Mouse (Mus musculus) right cerebral cortex, adult 2 months (tissue): ENCODE results near the gene Med27.

Source experiments
- DNase-seq, 2 experiments: peaks; one replicate each; pipeline ENCODE4 v3.0.0; 2021 to 2022; ENCODE audit warnings: low spot score in 2 of 2

The Med27 gene

DNA sequence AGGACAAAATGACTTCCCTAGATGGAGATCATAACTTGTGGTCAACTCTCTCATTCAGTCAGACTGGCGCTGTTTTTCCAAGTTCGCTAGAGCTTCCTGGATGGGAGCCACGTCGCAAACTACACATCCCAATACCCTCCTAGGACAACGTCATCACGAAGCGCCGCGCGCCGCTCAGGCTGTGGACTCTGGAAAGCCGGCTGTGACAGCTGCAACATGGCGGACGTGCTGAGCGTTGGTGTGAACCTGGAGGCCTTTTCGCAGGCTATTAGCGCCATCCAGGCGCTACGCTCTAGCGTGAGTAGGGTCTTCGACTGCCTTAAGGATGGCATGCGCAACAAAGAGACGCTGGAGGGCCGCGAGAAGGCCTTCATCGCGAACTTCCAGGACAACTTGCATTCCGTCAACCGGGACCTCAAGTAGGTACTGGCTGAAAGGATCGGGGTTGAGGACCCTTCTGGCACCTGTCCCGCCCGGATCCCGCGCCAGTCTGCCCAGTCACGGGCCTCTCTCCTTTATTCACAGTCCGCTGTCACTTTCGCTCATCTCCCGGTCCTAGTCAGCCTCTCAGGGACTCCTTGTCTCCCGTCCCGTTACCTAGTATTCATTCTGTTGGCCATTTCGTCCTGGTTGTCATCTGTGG, at the start of gene Med27:
Med27 (plus strand) TSS at position 191 of the 643 bp plus-strand sequence.
- DNase-seq, result peak; percentile 99 to 100

DNA sequence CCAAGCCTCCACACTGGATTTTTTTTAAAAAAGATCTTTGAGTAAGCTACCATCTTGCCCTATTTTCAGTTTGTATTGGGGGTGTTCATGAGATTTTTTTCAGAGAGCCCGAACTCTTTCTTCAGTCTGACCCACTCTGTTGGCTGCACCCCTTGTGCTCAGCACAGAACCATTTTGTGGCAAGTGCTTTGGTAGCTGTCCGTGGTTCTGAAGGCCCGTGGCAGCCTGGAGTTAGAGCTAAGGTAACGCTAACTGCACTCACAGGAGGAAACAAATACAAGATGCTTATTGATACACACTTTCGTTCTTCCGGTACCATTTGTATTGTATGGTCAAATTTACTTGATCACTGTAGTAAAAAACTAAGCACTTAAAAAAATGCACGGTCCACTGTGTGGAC, 36.7 kb upstream of the Med27 start:
- no peak for DNase-seq

DNA sequence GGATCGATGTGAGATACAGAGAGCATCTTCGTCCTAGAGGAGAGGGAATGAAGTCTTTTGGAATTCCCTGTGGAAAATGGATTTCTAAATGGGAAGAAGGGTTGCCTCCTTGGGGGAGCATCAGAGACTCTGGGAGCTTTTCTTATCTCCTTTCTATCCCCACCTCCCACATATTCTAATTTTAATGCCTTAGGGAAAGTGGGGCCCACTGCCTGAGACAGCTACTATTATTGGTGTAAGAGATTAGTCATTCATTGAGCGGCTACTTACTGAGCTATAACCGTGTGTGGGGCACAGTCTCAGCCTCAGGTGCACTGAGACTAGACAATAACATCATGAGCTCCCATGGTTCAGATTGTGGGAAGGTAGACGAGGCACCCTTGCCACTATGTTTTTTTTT, 34.6 kb upstream of the Med27 start:
- peak in 1 of 2 experiments; percentile 24 for DNase-seq

DNA sequence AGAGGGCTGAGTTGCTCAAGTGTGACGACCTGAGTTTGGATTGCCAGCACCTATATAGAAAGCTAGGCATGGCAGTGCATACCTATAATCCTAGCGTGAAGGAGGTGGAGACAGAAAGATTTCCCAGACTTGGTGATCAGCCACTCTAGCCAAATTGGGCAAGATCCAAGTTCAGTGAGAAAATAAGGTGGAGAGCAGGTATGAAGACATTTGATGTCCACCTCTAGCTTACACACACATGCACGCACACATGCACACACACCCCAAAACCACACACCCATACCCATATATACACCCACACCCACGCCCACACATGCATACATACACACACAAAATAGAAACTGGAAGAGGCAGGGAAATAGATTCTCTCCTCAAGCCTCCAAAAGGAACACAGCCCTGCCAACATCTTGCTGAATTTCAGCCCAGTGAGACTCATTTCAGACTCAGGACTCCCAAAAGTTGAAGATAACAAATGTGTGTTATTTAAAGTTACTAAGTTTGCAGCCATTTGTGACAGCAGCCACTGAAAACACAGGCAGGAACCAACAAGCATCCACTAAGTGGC, 28.6 kb upstream of the Med27 start:
- DNase-seq, result peak in 1 of 2 experiments; percentile 25

DNA sequence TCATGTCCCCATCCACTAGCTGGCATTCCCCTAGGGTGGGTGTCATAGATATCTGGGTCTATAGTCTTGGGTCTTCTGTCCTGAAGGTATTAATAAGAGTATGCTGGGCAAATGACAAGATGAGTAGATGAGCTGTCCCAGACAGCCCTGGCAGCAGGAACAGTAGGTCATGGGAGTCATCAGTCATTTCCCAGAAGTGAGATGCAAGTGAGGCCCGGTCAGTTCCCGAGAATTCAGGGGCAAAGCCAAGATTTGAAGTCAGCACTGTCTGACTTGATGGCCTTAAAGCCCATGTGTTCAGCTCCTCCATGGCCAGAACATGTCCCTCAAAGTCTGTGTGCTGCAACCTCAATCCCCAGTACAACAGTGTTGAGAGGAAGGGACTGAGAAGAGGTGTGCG, 28.0 kb upstream of the Med27 start:
- DNase-seq, result no peak

DNA sequence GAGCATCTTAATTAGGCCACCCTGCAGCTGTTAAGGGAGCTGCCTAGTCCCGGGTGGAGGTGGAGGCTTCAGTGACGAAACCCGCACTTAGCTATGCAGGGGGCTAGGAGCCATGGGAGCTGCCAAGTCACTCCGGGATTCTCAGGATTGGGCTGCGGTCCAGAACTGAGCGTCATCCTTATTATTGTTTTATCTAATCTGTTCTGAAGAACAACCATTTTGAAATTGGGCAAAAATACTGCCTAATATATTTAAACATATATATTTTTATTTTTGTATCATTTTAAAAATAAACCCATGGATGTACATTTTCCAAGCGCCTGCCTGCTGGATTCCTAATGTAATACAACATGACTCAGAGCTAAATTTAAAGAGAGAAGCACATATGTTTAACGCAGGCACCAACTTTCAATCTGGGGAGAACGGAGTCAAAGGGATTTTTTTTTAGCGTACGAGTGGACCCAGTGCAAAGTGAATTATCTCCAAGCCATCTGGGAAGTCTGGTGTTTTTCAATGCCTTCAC, 26.3 kb upstream of the Med27 start:
- peak; percentile 60 to 74 for DNase-seq

DNA sequence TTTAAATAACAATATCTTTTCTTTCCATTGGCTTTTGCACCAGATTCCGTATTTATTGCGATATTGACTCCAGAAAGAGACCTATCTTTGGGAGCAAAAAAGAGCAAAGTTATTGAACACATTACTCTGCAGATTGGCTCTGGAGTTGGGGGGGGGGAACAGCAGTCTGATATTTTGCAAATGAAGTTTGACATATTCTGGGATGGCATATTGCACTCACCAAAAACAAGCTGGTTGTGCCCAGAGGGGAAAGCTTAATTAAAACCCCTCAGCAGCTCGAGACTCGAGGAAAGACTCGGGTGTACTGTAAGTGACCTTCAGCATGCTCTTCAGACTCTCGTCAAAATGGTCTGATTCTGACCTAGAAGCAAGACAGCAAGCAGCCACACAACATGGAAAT, 25.8 kb upstream of the Med27 start:
- DNase-seq, result no peak

DNA sequence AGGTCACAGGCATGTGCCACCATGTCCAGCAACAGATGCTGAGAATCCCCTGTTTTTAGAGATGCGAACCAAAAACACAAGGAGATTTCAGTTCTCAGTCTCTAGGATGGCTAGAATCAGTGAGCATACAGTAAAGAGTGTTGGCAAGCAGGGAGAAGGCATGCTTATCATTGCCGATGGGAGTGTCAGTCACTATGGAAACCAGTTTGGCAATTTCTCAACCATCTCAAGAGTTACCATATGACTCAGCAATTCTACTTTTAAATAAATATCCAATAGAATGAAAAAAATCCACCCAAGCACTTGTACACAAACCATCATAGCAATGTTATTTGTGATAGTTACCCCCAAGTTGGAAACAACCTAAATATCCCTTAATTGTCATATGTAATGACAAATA, 22.2 kb upstream of the Med27 start:
- no peak for DNase-seq

DNA sequence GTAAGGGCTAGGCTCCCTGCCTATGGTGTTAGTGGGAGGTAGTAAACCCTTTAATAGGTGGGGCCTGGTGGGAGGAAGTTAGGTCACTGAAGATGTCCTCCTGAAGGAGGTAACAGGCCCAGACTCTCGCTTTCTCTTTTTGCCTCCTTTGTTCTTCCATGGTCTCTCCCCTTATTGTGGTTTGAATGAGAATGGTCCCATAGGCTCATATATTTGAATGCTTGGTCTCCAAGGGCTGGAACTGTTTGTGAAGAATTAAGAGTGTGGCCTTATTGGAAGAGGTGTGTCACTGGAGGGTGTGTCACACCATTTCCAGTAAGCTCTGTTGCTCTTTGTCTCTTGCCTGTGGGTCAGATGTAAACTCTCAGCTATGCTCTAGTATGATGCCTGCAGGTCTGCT, 16.1 kb upstream of the Med27 start:
- DNase-seq, result no peak

DNA sequence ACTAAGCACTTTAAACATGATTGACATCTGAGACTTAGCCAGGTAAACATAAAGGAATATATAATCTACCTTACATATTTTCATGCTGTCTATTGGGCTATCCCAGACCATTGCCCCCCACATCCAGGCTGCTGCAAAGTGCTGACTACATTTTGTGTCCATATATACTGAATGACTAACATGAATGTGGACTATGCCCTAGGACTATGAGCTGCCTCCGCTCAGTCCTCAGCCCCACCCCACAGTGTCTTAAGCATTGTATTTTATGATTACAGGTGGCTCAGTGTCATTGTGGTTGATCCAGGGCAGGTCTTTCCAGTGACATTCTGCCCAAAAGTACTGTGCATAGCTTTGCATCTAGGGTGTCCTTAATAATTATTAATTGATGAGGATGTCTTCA, 8.2 kb upstream of the Med27 start:
- DNase-seq, result no peak

DNA sequence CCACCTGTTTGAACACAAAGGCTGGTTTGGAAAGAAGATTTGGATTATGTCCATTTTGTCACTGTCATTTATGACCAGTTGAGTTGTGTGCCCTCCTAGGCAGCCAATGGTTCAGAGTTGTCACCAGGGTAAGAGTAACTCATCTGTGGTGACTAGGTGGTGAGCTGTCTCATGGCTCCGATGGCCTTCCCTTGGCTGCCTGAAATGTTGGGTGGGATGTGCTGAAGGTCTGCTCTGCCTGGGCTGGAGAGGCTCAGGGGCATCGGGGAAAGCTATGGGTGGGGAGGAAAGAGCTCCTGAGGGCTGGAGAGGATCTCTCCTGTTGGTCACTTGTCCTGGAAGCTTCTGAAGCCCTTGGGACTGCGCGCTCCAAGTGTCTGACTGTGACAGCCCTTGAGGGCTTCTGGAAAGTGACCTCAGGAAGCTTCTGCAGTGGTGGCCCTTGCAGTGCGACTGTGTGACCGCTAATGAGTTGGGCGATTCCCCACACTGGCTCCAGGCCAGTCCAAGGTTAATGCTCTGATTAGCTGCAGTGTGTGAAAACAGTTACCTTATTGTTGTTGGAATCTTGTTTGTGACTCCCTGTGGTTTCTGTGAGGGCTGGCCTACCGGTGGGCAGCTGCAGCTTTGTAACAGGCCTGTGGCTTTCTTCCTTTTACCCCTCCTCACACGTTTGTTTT, 12.2 kb downstream of the Med27 start:
- no peak for DNase-seq

DNA sequence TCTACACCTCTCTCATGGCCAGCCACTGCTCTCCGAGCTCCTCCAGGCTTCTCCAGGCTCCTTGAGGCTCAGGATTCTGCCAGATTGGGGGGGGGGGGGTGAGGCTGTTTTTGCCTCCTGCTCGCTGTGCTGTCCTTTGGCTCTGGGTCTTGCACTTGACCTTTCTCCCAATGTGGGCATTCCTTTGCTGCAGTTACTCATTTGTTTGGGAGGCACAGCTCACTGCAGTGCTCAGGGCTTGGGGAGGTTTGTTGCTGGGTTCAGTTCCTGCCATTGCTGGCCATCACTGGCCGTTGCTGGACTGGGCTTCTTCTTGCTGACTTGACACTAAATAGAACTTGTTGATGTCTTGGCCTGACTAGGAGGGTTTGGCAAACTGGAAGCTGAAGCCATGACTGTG, 14.3 kb downstream of the Med27 start:
- DNase-seq, result no peak

DNA sequence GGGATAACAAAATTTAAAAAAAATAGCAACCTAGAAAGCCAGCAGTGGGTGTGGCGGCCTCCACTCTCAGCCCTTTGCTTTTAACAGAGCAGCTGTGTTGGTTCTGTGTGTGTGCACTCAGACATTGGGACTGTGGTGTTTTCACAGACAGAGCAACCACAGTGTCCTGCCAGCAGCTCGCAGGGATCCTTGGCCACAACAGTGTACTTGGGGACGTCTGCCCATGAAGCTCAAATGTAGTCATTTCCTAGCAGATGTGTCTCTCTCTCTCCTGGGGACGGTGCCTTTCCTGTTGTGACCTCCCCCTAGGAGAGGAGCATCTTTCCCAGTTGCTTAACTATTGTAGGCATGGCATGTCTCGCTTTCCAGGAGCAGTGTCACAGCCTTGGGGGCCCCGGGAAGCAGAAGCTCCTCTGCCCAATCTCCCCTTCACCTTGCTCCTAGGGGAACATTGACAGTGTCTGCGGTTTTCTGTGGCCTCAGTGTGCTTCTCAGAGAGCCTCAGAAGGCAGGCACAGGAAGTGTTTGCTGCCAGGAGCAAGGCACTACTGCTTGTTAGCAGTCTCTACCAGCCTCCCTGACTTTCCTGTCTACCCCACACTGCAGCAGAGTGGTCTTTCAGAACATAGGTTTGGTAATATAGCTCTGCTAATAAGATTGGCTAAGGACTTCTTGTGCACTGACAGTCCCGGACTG, 18.5 kb downstream of the Med27 start:
- no peak for DNase-seq

DNA sequence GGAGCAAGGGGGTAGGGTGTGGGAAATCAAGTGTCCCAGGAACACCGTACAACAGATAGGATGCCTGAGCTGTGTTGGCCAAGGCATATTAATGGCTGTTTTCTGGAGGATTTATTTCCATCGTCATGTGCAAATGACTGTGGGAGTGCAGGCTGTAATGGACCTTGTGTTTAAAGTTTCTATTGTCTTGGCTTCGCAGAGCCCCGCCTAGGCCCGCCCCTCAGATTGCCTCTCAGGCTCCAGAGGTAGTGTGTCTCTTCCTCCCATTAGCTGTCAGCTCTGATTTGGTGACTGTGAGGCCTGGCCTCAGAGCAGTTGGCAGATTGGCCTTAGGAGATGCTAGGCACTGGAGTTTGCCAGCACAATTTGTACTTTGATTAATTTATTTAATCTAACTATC, 22.1 kb downstream of the Med27 start:
- no peak for DNase-seq

DNA sequence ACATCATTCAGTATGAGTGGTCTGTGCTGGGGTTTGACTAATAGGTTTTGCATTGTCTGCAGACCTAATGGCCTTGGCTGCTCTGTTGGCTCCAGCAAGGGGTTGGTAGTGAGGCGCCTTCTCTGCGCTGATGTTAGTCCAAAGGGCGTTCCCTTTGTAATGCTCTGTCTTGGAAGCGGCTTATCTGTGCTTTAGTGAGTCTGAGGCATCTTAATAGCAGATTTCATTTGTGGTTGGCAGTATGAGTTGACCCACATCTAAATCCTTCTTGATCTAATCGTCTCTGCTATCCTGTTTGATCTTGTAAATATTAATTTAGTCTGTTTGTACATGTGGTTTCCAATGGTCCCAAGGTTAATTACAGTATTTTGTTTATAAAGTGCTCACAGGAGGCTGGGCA, 25.6 kb downstream of the Med27 start:
- no peak for DNase-seq

DNA sequence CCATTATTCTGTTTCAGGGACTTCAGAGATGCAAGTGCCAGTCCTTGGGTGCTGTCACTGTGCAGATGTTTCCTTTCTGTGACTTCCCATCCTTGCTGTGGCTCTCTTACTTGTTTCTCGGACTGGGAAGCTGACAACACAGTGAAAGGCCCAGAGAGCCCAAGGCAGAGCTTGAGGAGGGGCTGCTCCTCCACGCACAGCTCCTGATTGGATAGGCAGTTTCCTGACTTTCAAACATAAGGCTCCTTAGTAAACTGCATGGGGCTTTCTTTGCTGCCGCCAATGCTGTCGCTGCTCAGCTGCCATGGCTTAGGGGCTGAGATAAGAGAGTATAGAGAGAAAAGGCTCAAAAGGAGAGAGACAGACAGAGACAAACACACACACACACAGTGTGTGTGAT, 35.1 kb downstream of the Med27 start:
- DNase-seq, result no peak

DNA sequence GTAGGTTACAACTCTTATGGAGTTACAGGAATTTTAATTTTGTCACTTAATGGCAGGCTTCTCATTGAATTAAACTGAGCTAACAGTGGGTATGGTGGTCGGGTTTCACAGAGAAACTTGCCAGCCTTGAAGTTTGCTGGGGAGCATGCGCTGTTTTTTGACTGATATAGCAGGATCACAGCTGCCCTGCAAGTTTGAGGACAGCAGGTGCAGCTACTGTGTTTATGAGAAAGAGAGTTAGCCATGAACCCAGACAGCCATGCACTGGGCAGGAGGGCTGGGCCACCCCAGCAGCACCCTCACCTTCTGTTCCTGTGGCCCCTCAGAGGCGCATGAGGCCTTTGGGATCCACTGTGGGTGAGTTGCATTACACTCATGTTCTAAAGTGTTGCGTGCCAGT, 36.0 kb downstream of the Med27 start:
- no peak for DNase-seq

DNA sequence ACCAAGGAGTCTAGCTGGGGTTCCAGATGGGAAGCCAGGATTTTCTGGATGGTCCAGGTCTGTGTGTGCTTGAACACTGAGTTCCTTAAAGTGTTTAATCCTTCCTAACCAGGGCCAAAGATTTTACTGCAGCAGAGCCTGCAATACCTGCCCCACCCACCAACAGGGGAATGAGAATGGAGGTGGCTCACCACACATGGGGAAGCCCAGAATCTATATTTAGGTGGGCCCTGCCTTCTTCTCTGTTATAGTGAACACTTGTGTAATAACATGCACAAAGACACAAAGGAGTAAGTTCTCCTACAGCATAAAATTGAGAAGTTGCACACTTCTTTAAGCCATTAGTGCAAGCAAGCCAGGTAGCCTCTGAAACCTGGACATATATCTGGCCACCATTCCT, 36.5 kb downstream of the Med27 start:
- DNase-seq, result no peak

DNA sequence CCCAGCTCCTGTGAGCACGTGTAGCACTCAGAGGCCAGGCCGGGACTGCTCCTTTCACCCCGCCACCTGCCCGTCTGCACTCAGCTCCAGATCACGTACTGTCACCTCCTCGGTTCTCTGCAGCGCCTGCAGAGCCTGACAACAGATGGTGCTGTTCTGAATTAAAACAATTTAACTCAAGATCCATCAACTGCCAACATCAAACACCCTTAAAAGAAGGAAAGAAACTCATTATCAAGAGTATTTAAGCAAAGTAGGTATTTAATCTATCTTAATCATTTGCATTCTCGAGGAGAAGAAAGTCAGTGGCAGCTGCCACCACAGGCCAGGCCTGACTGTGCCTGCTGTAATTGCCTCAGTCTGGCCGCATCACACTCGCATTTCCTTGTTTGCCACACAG, 38.8 kb downstream of the Med27 start:
- DNase-seq, result peak in 1 of 2 experiments; percentile 50

DNA sequence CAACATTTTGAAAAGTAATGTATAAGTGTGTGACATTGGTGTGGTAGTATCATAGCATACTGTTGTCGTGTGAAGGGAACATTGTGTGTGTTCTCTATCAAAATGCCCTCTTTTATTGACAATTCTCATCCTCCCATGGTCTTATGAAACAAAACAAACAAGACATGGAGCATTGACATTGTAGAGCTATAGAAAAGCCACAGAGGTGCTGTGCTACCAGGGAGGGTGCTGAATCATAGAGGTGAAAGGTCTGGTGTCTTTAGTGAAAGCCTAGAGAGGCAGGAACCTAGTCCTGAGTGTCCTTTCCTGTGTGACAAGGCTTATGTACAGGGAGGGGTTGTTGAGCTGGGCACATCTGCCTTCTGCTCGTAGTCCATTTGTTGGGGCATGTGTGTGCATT, 40.6 kb downstream of the Med27 start:
- DNase-seq, result no peak

DNA sequence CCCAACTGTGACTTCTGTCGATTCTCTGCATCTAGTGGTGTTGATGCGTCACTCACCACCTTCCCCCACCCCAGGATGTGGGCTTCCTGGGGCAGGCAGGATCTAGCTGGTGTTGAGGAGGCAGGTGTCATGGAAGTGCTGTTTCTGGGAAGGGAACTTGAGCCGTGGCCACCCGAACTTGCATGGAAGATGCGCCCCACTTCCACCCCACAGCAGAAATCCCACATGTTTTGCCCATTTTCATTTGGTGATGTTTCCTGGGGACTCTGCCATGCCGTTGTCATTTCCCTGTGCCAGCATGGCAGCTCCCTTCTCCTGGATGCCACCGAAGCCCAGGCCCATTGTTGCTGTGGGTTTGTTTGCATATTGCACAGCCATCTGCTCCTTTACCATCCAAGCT, 42.3 kb downstream of the Med27 start:
- peak; percentile 38 to 47 for DNase-seq

DNA sequence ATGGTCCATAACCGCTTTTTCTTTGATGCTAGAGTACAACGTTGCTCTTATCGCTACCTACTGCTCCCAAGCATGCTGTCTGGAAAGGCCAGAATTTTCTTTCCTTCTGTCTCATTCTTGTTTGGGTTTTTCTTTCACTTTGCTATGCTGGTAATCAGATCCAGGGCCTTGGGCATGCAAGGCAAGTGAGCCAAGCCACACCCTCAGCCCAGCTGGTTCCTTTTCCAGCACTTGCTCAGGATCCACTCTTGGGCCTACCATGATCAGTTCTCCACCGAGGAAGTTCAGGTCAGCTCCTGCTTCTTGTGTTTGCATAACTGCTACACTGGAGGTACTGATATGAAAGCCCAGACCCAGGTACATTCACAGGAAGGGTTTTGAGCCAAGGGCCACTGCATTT, 44.5 kb downstream of the Med27 start:
- no peak for DNase-seq

DNA sequence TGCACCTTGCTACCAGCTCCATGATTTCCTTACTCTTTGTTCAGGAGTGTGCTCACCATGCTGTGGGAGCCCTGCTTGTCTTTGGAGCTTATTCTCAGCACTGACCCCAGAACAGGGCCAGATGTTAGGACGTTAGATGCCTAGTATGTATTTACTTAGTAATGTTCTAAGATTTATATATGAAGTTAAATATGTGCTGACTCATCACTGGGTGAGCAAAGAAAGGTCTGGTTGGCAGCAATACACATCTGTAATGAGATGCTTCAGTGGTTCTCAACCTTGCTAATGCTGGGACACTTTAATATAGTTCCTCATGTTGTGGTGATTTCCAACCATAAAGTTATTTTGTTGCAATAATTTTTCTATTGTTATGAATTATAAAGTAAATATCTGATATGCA, 45.4 kb downstream of the Med27 start:
- DNase-seq, result no peak
